Mouse (Mus musculus) cortical plate, adult 2 months (tissue): ENCODE data around the gene Etl4. TPM values are rescaled to one million over a fixed set of nuclear protein-coding genes. Genes with fewer than 3 reads are reported as not detected.
A peak's percentile ranks its signal among the peaks of the same experiment; 100 is the strongest.

ENCODE experiments used
- H3K27ac ChIP-seq: fragments of 200-500 bp; 2 replicates; pipeline ENCODE4 v1.5.1; 2012; ENCODE audit warnings: low read length, control low read depth, inconsistent platforms; ENCODE audit not compliant: insufficient read depth
- H3K4me1 ChIP-seq: fragments of 200-500 bp; 2 replicates; pipeline ENCODE4 v1.6.1; 2011; ENCODE audit warnings: low read length; ENCODE audit not compliant: control insufficient read depth, insufficient read depth
- H3K4me3 ChIP-seq: fragments of 200-500 bp; 2 replicates; pipeline ENCODE4 v1.5.1; 2011; ENCODE audit warnings: mild to moderate bottlenecking, low read length, control low read depth; ENCODE audit not compliant: insufficient read depth
- CTCF ChIP-seq: fragments of 200-500 bp; IDR thresholded peaks from 2 replicates; pipeline ENCODE4 v1.5.1; 2011; ENCODE audit warnings: mild to moderate bottlenecking, control low read depth, low read length; ENCODE audit not compliant: insufficient read depth; ENCODE audit errors: extremely low read depth
- POLR2A ChIP-seq: fragments of 200-500 bp; IDR thresholded peaks from 2 replicates; pipeline ENCODE4 v1.6.1; 2011; ENCODE audit warnings: mild to moderate bottlenecking, low read length, control low read depth; ENCODE audit not compliant: insufficient read depth; ENCODE audit errors: extremely low read depth
- polyA plus RNA-seq: library from polyadenylated mRNA; depleted of rRNA; stranded (reverse); fragments of >200 nt; gene quantifications from 2 replicates; pipeline ENCODE4 v1.2.3, GENCODE M21; 2012

Etl4 gene
- polyA plus RNA-seq, 1 experiment, result 90.7 TPM

GRCm38 (mm10) chr2:19945205-19945604, 35.6 kb downstream of the Etl4 start:
- Histone ChIP-seq H3K4me1 (peaks cover 2% of the 10 kb centered on the region), H3K4me3 (no peak overlapping the region), H3K27ac (no peak overlapping the region)
- no peak for TF ChIP-seq POLR2A
- TF ChIP-seq CTCF, result no peak

GRCm38 (mm10) chr2:19953028-19953427, 43.4 kb downstream of the Etl4 start:
- Histone ChIP-seq H3K4me1 (no peaks in the 10 kb centered on the region), H3K4me3 (no peak overlapping the region), H3K27ac (no peak overlapping the region)
- no peak for TF ChIP-seq POLR2A
- TF ChIP-seq CTCF, result no peak

- TF ChIP-seq CTCF, result no peak
- no peak for TF ChIP-seq POLR2A
- no peaks in the 10 kb centered on the region for H3K4me1 ChIP-seq
- H3K27ac ChIP-seq, result no peak overlapping the region
- H3K4me3 ChIP-seq, result no peak overlapping the region
These were observed 56.9 kb downstream of the Etl4 start for GRCm38 (mm10) chr2:19966445-19966844.

- TF ChIP-seq POLR2A (no peak), CTCF (no peak)
- H3K27ac ChIP-seq, result no peak overlapping the region
- H3K4me3 ChIP-seq, result no peak overlapping the region
- no peaks in the 10 kb centered on the region for H3K4me1 ChIP-seq
These were observed 128.1 kb downstream of the Etl4 start for GRCm38 (mm10) chr2:20037671-20038070.

- H3K4me1 ChIP-seq, result no peaks in the 10 kb centered on the region; the same call in 1 of the 2 replicates
- TF ChIP-seq CTCF (no peak), POLR2A (no peak)
- H3K27ac ChIP-seq, result no peak overlapping the region
- H3K4me3 ChIP-seq, result no peak overlapping the region
These were observed 162.8 kb downstream of the Etl4 start for GRCm38 (mm10) chr2:20072377-20072776.

- Histone ChIP-seq H3K27ac (peak overlapping the region; percentile 10), H3K4me3 (no peak overlapping the region), H3K4me1 (no peaks in the 10 kb centered on the region; the same call in 1 of the 2 replicates)
- TF ChIP-seq POLR2A, result no peak
- TF ChIP-seq CTCF, result no peak
These were observed 166.7 kb downstream of the Etl4 start for GRCm38 (mm10) chr2:20076118-20076796.

GRCm38 (mm10) chr2:20084781-20085180, 175.2 kb downstream of the Etl4 start:
- no peaks in the 10 kb centered on the region for H3K4me1 ChIP-seq
- H3K27ac ChIP-seq, result no peak overlapping the region
- H3K4me3 ChIP-seq, result no peak overlapping the region
- TF ChIP-seq CTCF, result no peak
- no peak for TF ChIP-seq POLR2A

GRCm38 (mm10) chr2:20105456-20105855, 195.9 kb downstream of the Etl4 start:
- Histone ChIP-seq H3K4me1 (0 out of 2 replicates have a peak, but pooled peaks cover 3% of the 10 kb centered on the region), H3K27ac (no peak overlapping the region), H3K4me3 (no peak overlapping the region)
- TF ChIP-seq POLR2A (no peak), CTCF (no peak)

GRCm38 (mm10) chr2:20111703-20112102, 202.1 kb downstream of the Etl4 start:
- TF ChIP-seq CTCF (no peak), POLR2A (no peak)
- H3K4me1 ChIP-seq, result no peaks in the 10 kb centered on the region; the same call in 1 of the 2 replicates
- H3K4me3 ChIP-seq, result no peak overlapping the region
- 0 out of 2 replicates have a peak overlapping the region, but pooled peaks have one; percentile 59 for H3K27ac ChIP-seq

GRCm38 (mm10) chr2:20125914-20126313, 216.3 kb downstream of the Etl4 start:
- Histone ChIP-seq H3K27ac (no peak overlapping the region), H3K4me3 (no peak overlapping the region)
- TF ChIP-seq CTCF (no peak), POLR2A (no peak)

GRCm38 (mm10) chr2:20131792-20132191, 222.2 kb downstream of the Etl4 start:
- TF ChIP-seq CTCF, result no peak
- no peak overlapping the region for H3K4me3 ChIP-seq
- H3K4me1 ChIP-seq, result no peaks in the 10 kb centered on the region
- no peak overlapping the region for H3K27ac ChIP-seq

More at GRCm38 (mm10) chr2:20125914-20126313, 216.3 kb downstream of the Etl4 start:
- no peaks in the 10 kb centered on the region for H3K4me1 ChIP-seq
